Mouse (Mus musculus): ENCODE measurements around the gene Mccc2. TPM values are rescaled to one million over a fixed set of nuclear protein-coding genes. Genes with fewer than 3 reads are reported as not detected.
"Not testable (repeated sequence)": the region's sequence is repeated elsewhere in the genome, so short reads cannot be mapped to it uniquely, and the experiment has no call there.

Mccc2 gene
- 33.7 and 35.3 TPM in 2 replicates for polyA plus RNA-seq (2016; fragmentation: Nextera tagmentation; extraction: Ambion mirVana)

- peak; percentile 100 for ATAC-seq (ENCODE audit: low FRiP score, low read depth)
- Histone ChIP-seq H3K27ac (no peak within 1 kb of the TSS), H3K4me1 (peaks cover 11% of the 10 kb centered on the region), H3K27me3 (replicated peaks) (no peaks in the 10 kb centered on the region), H3K4me2 (replicated peaks) (peak within 1 kb of the TSS; percentile 91), H3K9me3 (no peaks in the 10 kb centered on the region), H3K9ac (peak within 1 kb of the TSS; percentile 80), H3K4me3 (peak within 1 kb of the TSS; percentile 68), H3K36me3 (no peaks in the 10 kb centered on the region; the same call in 1 of the 2 replicates)
- 6% methylated on average over 47 of the region's 47 CpGs for WGBS
Measured at GRCm38 (mm10) chr13:100014906-100015895, at the start of gene Mccc2. TSS of gene Mccc2 (minus strand) at chr13:100015639.

- Histone ChIP-seq H3K4me1 (no peaks in the 10 kb centered on the region), H3K27me3 (replicated peaks) (no peaks in the 10 kb centered on the region), H3K27ac (no peak overlapping the region), H3K9me3 (no peaks in the 10 kb centered on the region), H3K36me3 (peaks cover 65% of the 10 kb centered on the region), H3K4me2 (replicated peaks) (no peak overlapping the region), H3K4me3 (no peak overlapping the region), H3K9ac (no peak overlapping the region)
- no peak for ATAC-seq (ENCODE audit: low FRiP score, low read depth)
- 95% methylated on average over 3 of the region's 3 CpGs for WGBS
Measured at GRCm38 (mm10) chr13:100063936-100064335, 48.5 kb upstream of the Mccc2 start.

- ATAC-seq (ENCODE audit: low FRiP score, low read depth); H3K27me3 ChIP-seq (replicated peaks); H3K9me3 ChIP-seq; H3K27ac ChIP-seq; H3K9ac ChIP-seq; H3K4me2 ChIP-seq (replicated peaks); H3K4me3 ChIP-seq; H3K4me1 ChIP-seq: not testable (repeated sequence)
- H3K36me3 ChIP-seq: peaks cover 79% of the 10 kb centered on the region
- 97% methylated on average over 8 of the region's 8 CpGs for WGBS
Measured at GRCm38 (mm10) chr13:100057738-100058137, 42.3 kb upstream of the Mccc2 start.

- H3K9me3 ChIP-seq: no peaks in the 10 kb centered on the region
- no peak overlapping the region for H3K27ac ChIP-seq
- no peak overlapping the region for H3K4me2 ChIP-seq (replicated peaks)
- no peak overlapping the region for H3K9ac ChIP-seq
- WGBS: 93% methylated on average over 6 of the region's 6 CpGs
- ATAC-seq (ENCODE audit: low FRiP score, low read depth): no peak
- peaks cover 58% of the 10 kb centered on the region for H3K36me3 ChIP-seq
- H3K4me3 ChIP-seq: no peak overlapping the region
- no peaks in the 10 kb centered on the region for H3K27me3 ChIP-seq (replicated peaks)
- H3K4me1 ChIP-seq: no peaks in the 10 kb centered on the region
Measured at GRCm38 (mm10) chr13:100026013-100026412, 10.6 kb upstream of the Mccc2 start.

GRCm38 (mm10) chr13:100016891-100017290, 1.5 kb upstream of the Mccc2 start:
- ATAC-seq (ENCODE audit: low FRiP score, low read depth): no peak
- no peaks in the 10 kb centered on the region for H3K27me3 ChIP-seq (replicated peaks)
- H3K4me2 ChIP-seq (replicated peaks): no peak overlapping the region
- peaks cover 11% of the 10 kb centered on the region for H3K4me1 ChIP-seq
- peaks cover 4% of the 10 kb centered on the region; the same call in 1 of the 2 replicates for H3K36me3 ChIP-seq
- no peaks in the 10 kb centered on the region for H3K9me3 ChIP-seq
- H3K9ac ChIP-seq: no peak overlapping the region
- H3K27ac ChIP-seq: no peak overlapping the region
- 94% methylated on average over 9 of the region's 9 CpGs for WGBS
- no peak overlapping the region for H3K4me3 ChIP-seq

GRCm38 (mm10) chr13:100015937-100016336, 498 bp upstream of the Mccc2 start:
- Histone ChIP-seq H3K27me3 (replicated peaks) (no peaks in the 10 kb centered on the region), H3K9me3 (no peaks in the 10 kb centered on the region), H3K4me2 (replicated peaks) (peak overlapping the region; percentile 91), H3K9ac (peak overlapping the region; percentile 80), H3K4me1 (peaks cover 11% of the 10 kb centered on the region), H3K4me3 (peak overlapping the region; percentile 68), H3K36me3 (peaks cover 4% of the 10 kb centered on the region; the same call in 1 of the 2 replicates), H3K27ac (no peak overlapping the region)
- WGBS: 13% methylated on average over 8 of the region's 8 CpGs
- peak; percentile 61 for ATAC-seq (ENCODE audit: low FRiP score, low read depth)

- Histone ChIP-seq H3K36me3 (no peaks in the 10 kb centered on the region), H3K4me1 (no peaks in the 10 kb centered on the region), H3K9ac (no peak overlapping the region), H3K27me3 (replicated peaks) (no peaks in the 10 kb centered on the region), H3K4me3 (no peak overlapping the region), H3K9me3 (no peaks in the 10 kb centered on the region), H3K27ac (no peak overlapping the region), H3K4me2 (replicated peaks) (no peak overlapping the region)
- WGBS: 91% methylated on average over 12 of the region's 12 CpGs
- ATAC-seq (ENCODE audit: low FRiP score, low read depth): no peak
Measured at GRCm38 (mm10) chr13:100005911-100006496, 9.4 kb downstream of the Mccc2 start.

GRCm38 (mm10) chr13:100001790-100002196, 13.6 kb downstream of the Mccc2 start:
- H3K36me3 ChIP-seq: no peaks in the 10 kb centered on the region
- ATAC-seq (ENCODE audit: low FRiP score, low read depth): peak; percentile 61
- no peaks in the 10 kb centered on the region for H3K9me3 ChIP-seq
- no peak overlapping the region for H3K4me3 ChIP-seq
- no peak overlapping the region for H3K4me2 ChIP-seq (replicated peaks)
- H3K9ac ChIP-seq: no peak overlapping the region
- no peaks in the 10 kb centered on the region for H3K4me1 ChIP-seq
- H3K27me3 ChIP-seq (replicated peaks): no peaks in the 10 kb centered on the region
- H3K27ac ChIP-seq: no peak overlapping the region
- WGBS: 35% methylated on average over 5 of the region's 5 CpGs

GRCm38 (mm10) chr13:99999078-99999477, 16.4 kb downstream of the Mccc2 start:
- Histone ChIP-seq H3K9ac (no peak overlapping the region), H3K4me1 (no peaks in the 10 kb centered on the region), H3K27ac (no peak overlapping the region), H3K4me2 (replicated peaks) (no peak overlapping the region), H3K9me3 (no peaks in the 10 kb centered on the region), H3K27me3 (replicated peaks) (no peaks in the 10 kb centered on the region), H3K36me3 (no peaks in the 10 kb centered on the region), H3K4me3 (no peak overlapping the region)
- WGBS: 88% methylated on average over 3 of the region's 3 CpGs
- no peak for ATAC-seq (ENCODE audit: low FRiP score, low read depth)

- H3K4me3 ChIP-seq: no peak overlapping the region
- H3K9ac ChIP-seq: no peak overlapping the region
- no peak overlapping the region for H3K4me2 ChIP-seq (replicated peaks)
- H3K27ac ChIP-seq: no peak overlapping the region
- ATAC-seq (ENCODE audit: low FRiP score, low read depth): no peak
- H3K36me3 ChIP-seq: no peaks in the 10 kb centered on the region
- no peaks in the 10 kb centered on the region for H3K9me3 ChIP-seq
- no peaks in the 10 kb centered on the region for H3K27me3 ChIP-seq (replicated peaks)
- no peaks in the 10 kb centered on the region for H3K4me1 ChIP-seq
- WGBS: 81% methylated on average over 3 of the region's 3 CpGs
Measured at GRCm38 (mm10) chr13:99998099-99998498, 17.3 kb downstream of the Mccc2 start.

GRCm38 (mm10) chr13:99989592-99989991, 25.8 kb downstream of the Mccc2 start:
- no peak for ATAC-seq (ENCODE audit: low FRiP score, low read depth)
- H3K36me3 ChIP-seq: peaks cover 4% of the 10 kb centered on the region; the same call in 1 of the 2 replicates
- no peak overlapping the region for H3K9ac ChIP-seq
- H3K27ac ChIP-seq: no peak overlapping the region
- H3K4me3 ChIP-seq: no peak overlapping the region
- no peaks in the 10 kb centered on the region for H3K9me3 ChIP-seq
- H3K27me3 ChIP-seq (replicated peaks): no peaks in the 10 kb centered on the region
- WGBS: 91% methylated on average over 4 of the region's 4 CpGs
- H3K4me1 ChIP-seq: no peaks in the 10 kb centered on the region
- no peak overlapping the region for H3K4me2 ChIP-seq (replicated peaks)

GRCm38 (mm10) chr13:99983320-99983719, 32.1 kb downstream of the Mccc2 start:
- H3K9ac ChIP-seq: no peak overlapping the region
- H3K36me3 ChIP-seq: no peaks in the 10 kb centered on the region; the same call in none of the 2 replicates
- no peak overlapping the region for H3K4me2 ChIP-seq (replicated peaks)
- no peak for ATAC-seq (ENCODE audit: low FRiP score, low read depth)
- H3K27ac ChIP-seq: no peak overlapping the region
- H3K4me3 ChIP-seq: no peak overlapping the region
- H3K27me3 ChIP-seq (replicated peaks): no peaks in the 10 kb centered on the region
- no peaks in the 10 kb centered on the region for H3K4me1 ChIP-seq
- no peaks in the 10 kb centered on the region for H3K9me3 ChIP-seq
- 91% methylated on average over 1 of the region's 1 CpGs for whole genome bisulfite sequencing

All from neural tube, embryonic 12.5 days (tissue).